Mouse (Mus musculus) intestine, embryonic 14.5 days (tissue): ENCODE results near the gene Mthfd2. TPM values are rescaled to one million over a fixed set of nuclear protein-coding genes. Genes with fewer than 3 reads are reported as not detected.

Experiments
- ATAC-seq: fragments of 200-750 bp; cut with Nextera tagmentation; replicated peaks from 2 replicates; pipeline ENCODE4 v1.8.0; 2017; ENCODE audit warnings: low read depth, moderate number of reproducible peaks, moderate TSS enrichment, moderate library complexity; ENCODE audit not compliant: low FRiP score, low TSS enrichment
- DNase-seq: peaks from one replicate; pipeline ENCODE4 v3.0.0-alpha.2; 2018; ENCODE audit warnings: low spot score
- H3K27ac ChIP-seq: fragments of 300-500 bp; sonication (generic); 2 replicates; pipeline ENCODE4 v1.5.1; 2014; ENCODE audit warnings: low read depth, mild to moderate bottlenecking, control low read depth
- H3K27me3 ChIP-seq: fragments of 300-500 bp; sonication (generic); replicated peaks from 2 replicates; pipeline ENCODE4 v1.6.1; 2014; ENCODE audit warnings: low read length, control low read depth; ENCODE audit not compliant: control insufficient read depth, insufficient read depth
- H3K36me3 ChIP-seq: fragments of 300-500 bp; sonication (generic); 2 replicates; pipeline ENCODE4 v1.6.1; 2014; ENCODE audit warnings: low read length, control low read depth; ENCODE audit not compliant: control insufficient read depth, insufficient read depth
- H3K4me1 ChIP-seq: fragments of 300-500 bp; sonication (generic); replicated peaks from 2 replicates; pipeline ENCODE4 v1.6.1; 2014; ENCODE audit warnings: low read length, control low read depth, mixed read lengths; ENCODE audit not compliant: control insufficient read depth, insufficient read depth
- H3K4me2 ChIP-seq: fragments of 300-500 bp; sonication (generic); 2 replicates; pipeline ENCODE4 v1.6.1; 2014; ENCODE audit warnings: low read length
- H3K4me3 ChIP-seq: fragments of 300-500 bp; sonication (generic); 2 replicates; pipeline ENCODE4 v1.5.1; 2014; ENCODE audit warnings: low read depth, low read length, control low read depth, mixed read lengths
- H3K9ac ChIP-seq: fragments of 300-500 bp; sonication (generic); 2 replicates; pipeline ENCODE4 v1.6.1; 2014; ENCODE audit warnings: mild to moderate bottlenecking, low read length
- H3K9me3 ChIP-seq: fragments of 300-500 bp; sonication (generic); 2 replicates; pipeline ENCODE4 v1.6.1; 2016; ENCODE audit warnings: low read length, control low read depth; ENCODE audit not compliant: control insufficient read depth
- WGBS: fragments of 180-500 bp; shearing (Covaris S2); extraction: QIAGEN DNeasy Blood & Tissue Kit; methylation state at CpG from one replicate; pipeline ENCODE4 v1.1.7; 2014; 5-methylcytosine and 5-hydroxymethylcytosine counted together
- polyA plus RNA-seq: library from polyadenylated mRNA; unstranded; fragments of >200 nt; fragmentation: Nextera tagmentation; extraction: Ambion mirVana; gene quantifications from 2 replicates; pipeline ENCODE4 v1.2.1, GENCODE M21; 2014

Gene Mthfd2
- polyA plus RNA-seq, 1 experiment from 2014 or later: 37.4 TPM

- H3K36me3 ChIP-seq: peaks cover 58% of the 10 kb centered on the region
- DNase-seq (no peak), ATAC-seq (no peak)
- no peak overlapping the region for H3K27ac ChIP-seq
- peaks cover 3% of the 10 kb centered on the region for H3K4me1 ChIP-seq
- no peak overlapping the region for H3K4me2 ChIP-seq
- no peaks in the 10 kb centered on the region for H3K9me3 ChIP-seq
- H3K27me3 ChIP-seq: no peaks in the 10 kb centered on the region
- no peak overlapping the region for H3K9ac ChIP-seq
- H3K4me3 ChIP-seq: no peak overlapping the region
- 78% methylated on average over 9 of the region's 9 CpGs for WGBS
Observed at GRCm38 (mm10) chr6:83354856-83355781, 29.4 kb upstream of the Mthfd2 start.

- Histone ChIP-seq H3K27ac (no peak overlapping the region), H3K9ac (no peak overlapping the region), H3K36me3 (peaks cover 36% of the 10 kb centered on the region), H3K27me3 (no peaks in the 10 kb centered on the region), H3K4me2 (no peak overlapping the region), H3K4me1 (peaks cover 12% of the 10 kb centered on the region), H3K9me3 (no peaks in the 10 kb centered on the region), H3K4me3 (no peak overlapping the region)
- 92% methylated on average over 24 of the region's 24 CpGs for WGBS
- no peak for ATAC-seq
- DNase-seq: no peak
Observed at GRCm38 (mm10) chr6:83352666-83353410, 27.1 kb upstream of the Mthfd2 start.

DNA sequence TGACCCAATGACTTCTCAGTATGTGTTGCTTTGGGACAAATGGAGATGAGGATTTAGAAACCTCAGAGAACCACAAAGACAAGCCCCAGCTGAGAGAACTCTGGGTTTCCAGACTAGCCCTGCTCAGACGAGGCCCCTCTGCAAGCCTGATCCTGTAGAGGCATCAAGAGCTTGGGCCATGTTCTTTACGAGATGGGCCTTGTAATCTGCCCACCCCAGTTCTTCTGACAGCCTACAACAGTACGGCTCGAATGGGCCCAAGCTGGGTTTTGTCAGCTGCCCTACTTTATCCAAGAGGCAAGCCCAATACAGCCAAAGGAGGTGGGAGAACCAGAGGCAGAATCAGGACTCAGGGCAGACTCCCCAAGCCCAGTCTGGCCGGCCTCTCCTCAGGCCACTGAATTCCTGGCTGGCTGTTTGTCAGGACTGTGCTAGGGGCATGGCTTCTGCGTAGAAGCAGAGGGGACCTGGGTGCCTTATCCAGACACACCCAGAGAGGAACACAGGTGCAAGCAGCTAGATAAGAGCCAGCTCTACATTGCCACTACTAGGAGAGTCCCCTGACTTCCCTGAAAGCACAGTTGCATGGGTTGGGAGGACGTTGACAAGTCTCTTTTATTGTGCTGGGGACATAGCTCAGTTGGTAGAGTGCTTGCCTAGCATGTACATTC is 25.9 kb upstream of the Mthfd2 start:
- DNase-seq (no peak), ATAC-seq (no peak)
- Histone ChIP-seq H3K36me3 (peaks cover 26% of the 10 kb centered on the region; the same call in 1 of the 2 replicates), H3K4me2 (no peak overlapping the region), H3K27me3 (no peaks in the 10 kb centered on the region), H3K27ac (no peak overlapping the region), H3K9me3 (no peaks in the 10 kb centered on the region), H3K9ac (no peak overlapping the region), H3K4me1 (peaks cover 12% of the 10 kb centered on the region), H3K4me3 (no peak overlapping the region)
- WGBS: 75% methylated on average over 7 of the region's 7 CpGs

DNA sequence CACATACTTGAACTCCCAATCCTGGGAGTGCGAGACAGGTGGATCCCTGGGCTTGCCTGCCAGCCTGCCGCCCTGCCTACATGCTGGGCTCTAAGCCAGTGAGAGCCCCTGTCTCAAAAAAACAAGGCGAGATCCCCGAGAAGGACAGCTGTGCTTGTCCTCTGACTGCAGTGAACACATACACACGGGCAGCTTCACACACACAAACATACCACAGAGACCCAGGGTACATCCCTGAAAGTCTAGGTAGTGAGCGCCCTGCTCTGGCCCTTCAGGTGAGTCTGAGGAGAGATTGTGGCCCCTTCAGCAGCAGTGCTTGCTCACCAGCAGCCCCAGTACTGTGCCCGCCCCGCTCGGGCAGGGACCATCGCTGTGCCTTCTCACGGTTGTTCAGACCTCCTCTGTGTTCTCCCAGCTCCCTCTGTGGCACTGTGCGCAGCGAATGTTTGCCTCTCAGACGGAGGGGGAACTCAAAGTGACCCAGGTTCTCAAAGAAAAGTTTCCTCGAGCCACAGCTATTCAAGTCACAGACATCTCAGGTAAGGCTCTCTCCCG is 25.2 kb upstream of the Mthfd2 start:
- no peaks in the 10 kb centered on the region for H3K27me3 ChIP-seq
- 88% methylated on average over 16 of the region's 16 CpGs for WGBS
- H3K4me3 ChIP-seq: no peak overlapping the region
- H3K27ac ChIP-seq: no peak overlapping the region
- no peak overlapping the region for H3K9ac ChIP-seq
- peaks cover 26% of the 10 kb centered on the region; the same call in 1 of the 2 replicates for H3K36me3 ChIP-seq
- peaks cover 12% of the 10 kb centered on the region for H3K4me1 ChIP-seq
- no peaks in the 10 kb centered on the region for H3K9me3 ChIP-seq
- no peak for ATAC-seq
- DNase-seq: no peak
- H3K4me2 ChIP-seq: no peak overlapping the region

DNA sequence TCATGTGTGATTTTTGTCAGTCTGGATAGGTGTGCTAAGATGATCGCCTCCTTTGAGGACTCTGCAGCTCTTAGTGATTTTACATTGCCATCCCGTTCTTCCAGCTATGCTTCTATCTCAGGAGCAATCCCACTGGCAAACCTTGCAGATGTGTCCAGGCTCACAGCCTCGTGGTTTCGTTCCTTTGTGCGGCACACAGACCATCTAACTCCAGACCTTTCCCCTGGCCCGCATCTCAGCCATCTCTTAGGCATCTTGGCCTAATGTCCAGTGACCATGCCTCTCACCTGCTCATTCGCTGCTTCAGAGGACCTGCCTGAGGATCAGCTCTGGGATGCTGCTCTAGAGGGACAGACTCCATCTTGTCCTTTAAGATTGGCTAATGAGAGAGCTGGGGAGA is 24.5 kb upstream of the Mthfd2 start:
- 80% methylated on average over 7 of the region's 7 CpGs for WGBS
- peak overlapping the region; percentile 89 for H3K9ac ChIP-seq

GRCm38 (mm10) chr6:83349274-83349958 is 23.7 kb upstream of the Mthfd2 start:
- Histone ChIP-seq H3K9me3 (no peaks in the 10 kb centered on the region), H3K27ac (no peak overlapping the region), H3K4me3 (peak overlapping the region; percentile 81), H3K4me2 (peak overlapping the region; percentile 87), H3K36me3 (peaks cover 18% of the 10 kb centered on the region; the same call in 1 of the 2 replicates), H3K4me1 (peaks cover 12% of the 10 kb centered on the region), H3K9ac (peak overlapping the region; percentile 89), H3K27me3 (no peaks in the 10 kb centered on the region)
- under 1% methylated on average over 50 of the region's 53 CpGs for WGBS
- DNase-seq (peak; percentile 98), ATAC-seq (peak; percentile 95)

More for the DNA sequence above, 24.5 kb upstream of the Mthfd2 start:
- no peaks in the 10 kb centered on the region for H3K27me3 ChIP-seq
- ATAC-seq: no peak
- H3K27ac ChIP-seq: no peak overlapping the region
- peak overlapping the region; percentile 87 for H3K4me2 ChIP-seq
- peaks cover 18% of the 10 kb centered on the region; the same call in 1 of the 2 replicates for H3K36me3 ChIP-seq
- DNase-seq: no peak
- H3K4me1 ChIP-seq: peaks cover 12% of the 10 kb centered on the region
- H3K9me3 ChIP-seq: no peaks in the 10 kb centered on the region
- H3K4me3 ChIP-seq: peak overlapping the region; percentile 81

GRCm38 (mm10) chr6:83348873-83349272 is 23.2 kb upstream of the Mthfd2 start, which contains the start of gene Bola3:
Bola3 (plus strand) TSS chr6:83349147.
- DNase-seq (no peak), ATAC-seq (peak; percentile 22; the same call in 1 of the 2 replicates)
- Histone ChIP-seq H3K9me3 (no peaks in the 10 kb centered on the region), H3K4me3 (peak within 1 kb of the TSS; percentile 81), H3K4me1 (peaks cover 12% of the 10 kb centered on the region), H3K36me3 (peaks cover 20% of the 10 kb centered on the region), H3K4me2 (peak within 1 kb of the TSS; percentile 87), H3K27me3 (no peaks in the 10 kb centered on the region), H3K9ac (peak within 1 kb of the TSS; percentile 89), H3K27ac (no peak within 1 kb of the TSS)
- 33% methylated on average over 6 of the region's 6 CpGs for WGBS
